Mouse (Mus musculus) MEL (cell line): Measurements from ENCODE around the gene Morn2. TPM values are rescaled to one million over a fixed set of nuclear protein-coding genes. Genes with fewer than 3 reads are reported as not detected.

Experiments
- DNase-seq: peaks from one replicate; pipeline ENCODE4 v3.0.0; 2011; ENCODE audit warnings: low read depth, low spot score
- H3K27ac ChIP-seq: 2 replicates; pipeline ENCODE4 v1.5.1; 2012; ENCODE audit warnings: low read depth, mild to moderate bottlenecking, control low read depth, low read length, moderate library complexity; ENCODE audit not compliant: control insufficient read depth
- H3K27me3 ChIP-seq, 2 experiments: fragments of 150-350 bp in 1 of 2; sonication (generic) in 1 of 2; 2 replicates each; pipeline ENCODE4 v1.6.1; 2012; ENCODE audit warnings: low read length in 2 of 2, mild to moderate bottlenecking in 2 of 2, improper control_type of control experiment in 1 of 2, moderate library complexity in 1 of 2; ENCODE audit not compliant: insufficient read depth in 2 of 2, control insufficient read depth in 1 of 2
- H3K36me3 ChIP-seq, 2 experiments: 2 replicates each; pipeline ENCODE4 v1.6.1; 2012 to 2014; ENCODE audit warnings: low read length in 2 of 2, improper control_type of control experiment in 1 of 2, inconsistent platforms in 1 of 2, mild to moderate bottlenecking in 1 of 2; ENCODE audit not compliant: insufficient read depth in 2 of 2, control insufficient read depth in 1 of 2
- H3K4me1 ChIP-seq, 2 experiments: fragments of 150-350 bp in 1 of 2; sonication (generic) in 1 of 2; 2 replicates each; pipeline ENCODE4 v1.6.1; 2012; ENCODE audit warnings: low read length in 2 of 2, improper control_type of control experiment in 1 of 2, mild to moderate bottlenecking in 1 of 2; ENCODE audit not compliant: insufficient read depth in 2 of 2, control insufficient read depth in 1 of 2
- H3K4me3 ChIP-seq, 2 experiments: fragments of 150-350 bp in 1 of 2; sonication (generic) in 1 of 2; 2 replicates each; pipeline ENCODE4 v1.5.1; 2012; ENCODE audit warnings: low read depth in 2 of 2, low read length in 2 of 2, mild to moderate bottlenecking in 2 of 2, moderate library complexity in 2 of 2, control low read depth in 1 of 2, improper control_type of control experiment in 1 of 2; ENCODE audit not compliant: control insufficient read depth in 1 of 2, insufficient read depth in 1 of 2
- H3K79me2 ChIP-seq: 2 replicates; pipeline ENCODE4 v1.6.1; 2012; ENCODE audit warnings: mild to moderate bottlenecking, low read length, moderate library complexity; ENCODE audit not compliant: control insufficient read depth, poor library complexity, insufficient read depth
- H3K9ac ChIP-seq: 2 replicates; pipeline ENCODE4 v1.6.1; 2012; ENCODE audit warnings: low read depth, mild to moderate bottlenecking, control low read depth, low read length, moderate library complexity; ENCODE audit not compliant: control insufficient read depth, poor library complexity, severe bottlenecking
- H3K9me3 ChIP-seq: fragments of 150-350 bp; sonication (generic); replicated peaks from 2 replicates; pipeline ENCODE4 v1.6.1; 2012; ENCODE audit warnings: mild to moderate bottlenecking, low read length, improper control_type of control experiment, moderate library complexity; ENCODE audit not compliant: insufficient read depth
- CHD1 ChIP-seq: IDR thresholded peaks from 2 replicates; pipeline ENCODE4 v1.6.1; 2012; ENCODE audit warnings: low read depth, mild to moderate bottlenecking, inconsistent platforms, low read length, improper control_type of control experiment
- ELF1 ChIP-seq: IDR thresholded peaks from 2 replicates; pipeline ENCODE4 v1.6.1; 2014; ENCODE audit warnings: low read depth, mild to moderate bottlenecking, inconsistent platforms, low read length, improper control_type of control experiment, moderate library complexity
- ETS1 ChIP-seq: IDR thresholded peaks from 2 replicates; pipeline ENCODE4 v1.6.1; 2012; ENCODE audit warnings: low read depth, mild to moderate bottlenecking, inconsistent platforms, low read length, improper control_type of control experiment, moderate library complexity
- GATA1 ChIP-seq: IDR thresholded peaks from 2 replicates; pipeline ENCODE4 v1.6.1; 2011; ENCODE audit warnings: low read depth, low read length, improper control_type of control experiment
- KAT2A ChIP-seq: conservative IDR thresholded peaks from 2 replicates; pipeline ENCODE4 v1.6.1; 2012; ENCODE audit warnings: low read depth, low read length, improper control_type of control experiment, inconsistent platforms
- MAZ ChIP-seq: IDR thresholded peaks from 2 replicates; pipeline ENCODE4 v1.6.1; 2012; ENCODE audit warnings: low read depth, mild to moderate bottlenecking, inconsistent platforms, low read length, improper control_type of control experiment
- MEF2A ChIP-seq: IDR thresholded peaks from 2 replicates; pipeline ENCODE4 v1.6.1; 2014; ENCODE audit warnings: low read depth, mild to moderate bottlenecking, inconsistent platforms, low read length, improper control_type of control experiment; ENCODE audit not compliant: poor library complexity, insufficient replicate concordance, severe bottlenecking; ENCODE audit errors: extremely low read depth
- MXI1 ChIP-seq: IDR thresholded peaks from 2 replicates; pipeline ENCODE4 v1.6.1; 2011; ENCODE audit warnings: mild to moderate bottlenecking, low read depth, low read length, improper control_type of control experiment
- NRF1 ChIP-seq: IDR thresholded peaks from 2 replicates; pipeline ENCODE4 v1.6.1; 2014; ENCODE audit warnings: low read depth, mild to moderate bottlenecking, inconsistent platforms, low read length, improper control_type of control experiment, moderate library complexity; ENCODE audit not compliant: poor library complexity, insufficient read depth, severe bottlenecking
- POLR2A ChIP-seq, 2 experiments: IDR thresholded peaks; 2 replicates each; pipeline ENCODE4 v1.6.1; 2011 to 2012; ENCODE audit warnings: low read length in 2 of 2, mild to moderate bottlenecking in 2 of 2, control low read depth in 1 of 2, improper control_type of control experiment in 1 of 2, low read depth in 1 of 2, moderate library complexity in 1 of 2; ENCODE audit not compliant: control insufficient read depth in 1 of 2, insufficient read depth in 1 of 2, poor library complexity in 1 of 2
- RCOR1 ChIP-seq: IDR thresholded peaks from 2 replicates; pipeline ENCODE4 v1.6.1; 2012; ENCODE audit warnings: low read depth, mild to moderate bottlenecking, inconsistent platforms, low read length, improper control_type of control experiment
- SIN3A ChIP-seq: IDR thresholded peaks from 2 replicates; pipeline ENCODE4 v1.6.1; 2012; ENCODE audit warnings: low read length, improper control_type of control experiment, inconsistent platforms
- SMC3 ChIP-seq: IDR thresholded peaks from 2 replicates; pipeline ENCODE4 v1.6.1; 2011; ENCODE audit warnings: low read depth, low read length, improper control_type of control experiment
- UBTF ChIP-seq: IDR thresholded peaks from 2 replicates; pipeline ENCODE4 v1.6.1; 2012; ENCODE audit warnings: low read depth, mild to moderate bottlenecking, inconsistent platforms, low read length, improper control_type of control experiment, moderate library complexity, borderline replicate concordance; ENCODE audit not compliant: insufficient read depth
- ZC3H11A ChIP-seq: IDR thresholded peaks from 2 replicates; pipeline ENCODE4 v1.6.1; 2012; ENCODE audit warnings: low read depth, mild to moderate bottlenecking, inconsistent platforms, low read length, improper control_type of control experiment
- ZKSCAN1 ChIP-seq: IDR thresholded peaks from 2 replicates; pipeline ENCODE4 v1.6.1; 2012; ENCODE audit warnings: low read depth, mild to moderate bottlenecking, inconsistent platforms, low read length, improper control_type of control experiment, moderate library complexity
- ZMIZ1 ChIP-seq: IDR thresholded peaks from 2 replicates; pipeline ENCODE4 v1.6.1; 2012; ENCODE audit warnings: low read depth, mild to moderate bottlenecking, inconsistent platforms, low read length, improper control_type of control experiment, moderate library complexity
- polyA plus RNA-seq, 2 experiments: library from polyadenylated mRNA; stranded (reverse) in 1 of 2; unstranded in 1 of 2; fragments of >175 nt in 1 of 2; fragments of >200 nt in 1 of 2; gene quantifications; 2 replicates each; pipeline versions ENCODE4 v1.2.1 to v1.2.4; 2012; ENCODE audit warnings: low replicate concordance in 2 of 2, low read depth in 1 of 2; ENCODE audit not compliant: insufficient read length in 2 of 2, insufficient read depth in 1 of 2, missing spikeins in 1 of 2
- total RNA-seq: library from RNA; depleted of rRNA; stranded (reverse); fragments of 300-350 nt; gene quantifications from 2 replicates; pipeline ENCODE4 v1.2.3, GENCODE M21; 2012

Gene Morn2
- total and polyA plus RNA-seq, 3 experiments = 7.4 to 18.1 TPM; not detected in 1

DNA sequence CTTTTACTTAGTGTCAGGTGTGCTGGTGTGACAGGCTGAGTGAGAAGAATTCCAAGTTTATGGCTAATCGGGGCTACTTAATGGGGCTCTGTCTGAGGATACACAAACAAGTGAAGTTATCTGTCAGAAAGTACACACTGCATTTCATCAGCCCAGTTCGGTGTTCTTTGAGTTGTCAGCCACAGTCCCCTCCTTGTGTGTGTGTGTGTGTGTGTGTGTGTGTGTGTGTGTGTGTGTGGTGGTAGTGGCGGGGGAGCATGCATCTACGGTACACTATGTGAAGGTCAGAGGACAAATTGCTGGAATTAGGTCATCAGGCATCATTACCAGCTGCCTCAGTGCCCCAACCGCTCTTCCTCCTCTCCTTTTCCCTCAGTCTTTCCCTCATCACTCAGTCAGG is 35.5 kb downstream of the Morn2 start:
- Histone ChIP-seq H3K27me3 (peaks cover 2 to 4% of the 10 kb centered on the region in 2 experiments; a peak in 2 of 4 replicates), H3K9ac (no peak overlapping the region), H3K4me3 (no peak overlapping the region), H3K79me2 (no peaks in the 10 kb centered on the region), H3K36me3 (no peaks in the 10 kb centered on the region), H3K9me3 (no peaks in the 10 kb centered on the region), H3K4me1 (peaks cover 0 to 4% of the 10 kb centered on the region in 2 experiments; a peak in 1 of 4 replicates), H3K27ac (no peak overlapping the region)
- no peak for DNase-seq
- TF ChIP-seq MXI1 = no peak
- no peak for TF ChIP-seq SMC3
- TF ChIP-seq MEF2A = no peak
- TF ChIP-seq ZC3H11A = no peak
- TF ChIP-seq UBTF = no peak
- no peak for TF ChIP-seq KAT2A
- TF ChIP-seq ZKSCAN1 = no peak
- TF ChIP-seq ETS1 = no peak
- TF ChIP-seq ELF1 = no peak
- no peak for TF ChIP-seq MAZ
- TF ChIP-seq RCOR1 = no peak
- TF ChIP-seq GATA1 = no peak

DNA sequence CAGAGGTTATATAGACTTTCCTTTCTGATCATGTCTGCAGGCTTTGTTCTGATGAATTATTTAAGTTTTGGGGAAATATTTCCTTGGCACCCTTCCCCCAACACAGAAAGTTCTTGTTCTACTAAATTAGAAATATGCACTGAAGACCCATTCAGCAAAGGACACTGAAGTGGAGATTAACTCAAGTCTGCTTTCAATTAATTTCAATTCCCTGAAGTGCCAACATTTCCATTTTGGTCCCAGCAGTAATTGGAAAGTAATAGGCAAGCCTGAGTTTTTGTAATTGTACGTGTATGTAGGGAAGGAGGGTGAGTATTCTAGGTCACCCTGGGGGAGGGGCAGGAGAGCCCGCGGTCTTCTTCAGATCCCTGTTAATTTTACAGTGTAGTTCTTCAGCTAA is 36.4 kb downstream of the Morn2 start:
- H3K4me1 ChIP-seq = peaks cover 0 to 4% of the 10 kb centered on the region in 2 experiments; a peak in 1 of 4 replicates
- H3K27ac ChIP-seq = no peak overlapping the region
- no peak for TF ChIP-seq MEF2A
- TF ChIP-seq ELF1 = no peak
- no peak for TF ChIP-seq ZMIZ1
- TF ChIP-seq CHD1 = no peak
- no peak for TF ChIP-seq NRF1
- TF ChIP-seq SIN3A = no peak
- no peak for TF ChIP-seq ZC3H11A
- no peak for TF ChIP-seq GATA1
- TF ChIP-seq MXI1 = no peak
- TF ChIP-seq POLR2A (IDR thresholded peaks at IDR 0.05; ENCODE audit: control insufficient read depth in 1 of 2, insufficient read depth in 1 of 2, low read depth in 1 of 2, low read length in 2 of 2, poor library complexity in 1 of 2) = no peak
- TF ChIP-seq, all 39 proteins: peak for 0
- no peaks in the 10 kb centered on the region for H3K9me3 ChIP-seq
- DNase-seq = no peak
- peaks cover 2 to 4% of the 10 kb centered on the region in 2 experiments; a peak in 2 of 4 replicates for H3K27me3 ChIP-seq
- no peaks in the 10 kb centered on the region for H3K79me2 ChIP-seq
- no peak overlapping the region for H3K4me3 ChIP-seq
- H3K9ac ChIP-seq = no peak overlapping the region
- H3K36me3 ChIP-seq = no peaks in the 10 kb centered on the region
